Comparison of ENCODE assay signal across 27 mouse cellular contexts in genomic region chr4:48781099-48781498, GRCm38 (mm10).
DNase-seq lines count a peak whose midpoint lies in the region; ATAC-seq and TF ChIP-seq lines count a peak whose summit lies in the region.
"Had no signal": no experiment of that assay in that cellular context is flagged by ENCODE, and none has a peak within 500 bp of the region (broad histone marks: within the 10 kb centered on the region; RNA-seq: fewer than 3 reads in every experiment).

No protein-coding gene starts in this region.

- DNase-seq in forebrain, postnatal 0 days = no peak
- DNase-seq in forebrain, embryonic 10.5 days (ENCODE audit: extremely low spot score, low spot score) = no peak
- no peak for DNase-seq in hindbrain, postnatal 0 days (ENCODE audit: low spot score)
- peak; percentile 25 for DNase-seq in Muller cell, postnatal 12 days (ENCODE audit: inconsistent ontology term)
- DNase-seq in brain, embryonic 14.5 days (ENCODE audit: low read depth) = peak; percentile 39
- DNase-seq: adrenal gland, postnatal 10 days; adrenal gland, postnatal 36 days; cerebellum, adult 11-12 months; cerebellum, adult 8-10 months; cerebellum, postnatal 10 days; gastrocnemius, postnatal 25 days; heart, postnatal 10 days; heart, postnatal 4 days; kidney, adult 11 months; kidney, adult 8-10 months had no signal

- no peaks in the 10 kb centered on the region for H3K27me3 ChIP-seq in forebrain, postnatal 0 days (ENCODE audit: insufficient read depth, low read length)
- H3K27me3 ChIP-seq in forebrain, embryonic 10.5 days (ENCODE audit: poor library complexity, severe bottlenecking) = no peaks in the 10 kb centered on the region
- no peaks in the 10 kb centered on the region for H3K27me3 ChIP-seq in hindbrain, postnatal 0 days (ENCODE audit: insufficient read depth, low read length)
- no peaks in the 10 kb centered on the region for H3K27me3 ChIP-seq in hindbrain, embryonic 16.5 days (replicated peaks; ENCODE audit: control insufficient read depth, insufficient read depth, low read length)
- H3K27me3 ChIP-seq: embryonic facial prominence, embryonic 12.5 days; forebrain, embryonic 13.5 days; heart, embryonic 12.5 days; heart, embryonic 15.5 days; intestine, embryonic 15.5 days; kidney, embryonic 15.5 days; Patski had no signal

- no peaks in the 10 kb centered on the region for H3K9me3 ChIP-seq in forebrain, postnatal 0 days (ENCODE audit: low read length)
- H3K9me3 ChIP-seq in forebrain, embryonic 10.5 days = no peaks in the 10 kb centered on the region
- H3K9me3 ChIP-seq in hindbrain, postnatal 0 days (ENCODE audit: low read length) = no peaks in the 10 kb centered on the region
- H3K9me3 ChIP-seq in hindbrain, embryonic 16.5 days (ENCODE audit: control insufficient read depth, low read length) = no peaks in the 10 kb centered on the region
- H3K9me3 ChIP-seq: embryonic facial prominence, embryonic 12.5 days; forebrain, embryonic 13.5 days; heart, embryonic 12.5 days; heart, embryonic 15.5 days; intestine, embryonic 15.5 days; kidney, embryonic 15.5 days had no signal

- WGBS in forebrain, postnatal 0 days = 58% methylated on average over 4 of the region's 4 CpGs
- WGBS in forebrain, embryonic 10.5 days = 79% methylated on average over 4 of the region's 4 CpGs
- 78% methylated on average over 4 of the region's 4 CpGs for WGBS in hindbrain, postnatal 0 days
- WGBS in hindbrain, embryonic 16.5 days = 79% methylated on average over 4 of the region's 4 CpGs

- no peaks in the 10 kb centered on the region for H3K36me3 ChIP-seq in forebrain, postnatal 0 days (ENCODE audit: insufficient read depth)
- H3K36me3 ChIP-seq in forebrain, embryonic 10.5 days (replicated peaks) = no peaks in the 10 kb centered on the region
- no peaks in the 10 kb centered on the region for H3K36me3 ChIP-seq in hindbrain, postnatal 0 days (ENCODE audit: insufficient read depth, low read length)
- no peaks in the 10 kb centered on the region for H3K36me3 ChIP-seq in hindbrain, embryonic 16.5 days (ENCODE audit: control insufficient read depth, insufficient read depth, low read length)
- H3K36me3 ChIP-seq: embryonic facial prominence, embryonic 12.5 days; heart, embryonic 12.5 days; heart, embryonic 15.5 days; intestine, embryonic 15.5 days; kidney, embryonic 15.5 days had no signal

- no peak overlapping the region for H3K9ac ChIP-seq in forebrain, postnatal 0 days
- no peak overlapping the region for H3K9ac ChIP-seq in hindbrain, postnatal 0 days (replicated peaks; ENCODE audit: low read length)
- no peak overlapping the region for H3K9ac ChIP-seq in hindbrain, embryonic 16.5 days (ENCODE audit: low read depth, low read length)
- H3K9ac ChIP-seq: embryonic facial prominence, embryonic 12.5 days; forebrain, embryonic 13.5 days; heart, embryonic 12.5 days; heart, embryonic 15.5 days; hindbrain, embryonic 14.5 days; intestine, embryonic 15.5 days; kidney, embryonic 15.5 days had no signal

- 0 out of 2 replicates have a peak, but pooled peaks cover 8% of the 10 kb centered on the region for H3K4me1 ChIP-seq in forebrain, postnatal 0 days (ENCODE audit: insufficient read depth)
- H3K4me1 ChIP-seq in forebrain, embryonic 10.5 days = peaks cover 19% of the 10 kb centered on the region
- no peaks in the 10 kb centered on the region for H3K4me1 ChIP-seq in hindbrain, postnatal 0 days (ENCODE audit: insufficient read depth, low read length)
- no peaks in the 10 kb centered on the region; the same call in 1 of the 2 replicates for H3K4me1 ChIP-seq in hindbrain, embryonic 16.5 days (ENCODE audit: control insufficient read depth, insufficient read depth, low read depth, low read length)
- H3K4me1 ChIP-seq: embryonic facial prominence, embryonic 12.5 days; heart, embryonic 12.5 days; heart, embryonic 15.5 days; intestine, embryonic 15.5 days; kidney, embryonic 15.5 days had no signal

- no peak for TF ChIP-seq POLR2A in brain, embryonic 14.5 days (IDR thresholded peaks at IDR 0.05; ENCODE audit: borderline replicate concordance, extremely low read depth, insufficient read depth, insufficient read length, poor library complexity, severe bottlenecking)

- H3K4me3 ChIP-seq in forebrain, postnatal 0 days (ENCODE audit: low read depth, low read length) = no peak overlapping the region
- no peak overlapping the region for H3K4me3 ChIP-seq in forebrain, embryonic 10.5 days
- no peak overlapping the region for H3K4me3 ChIP-seq in hindbrain, postnatal 0 days (ENCODE audit: low read length)
- H3K4me3 ChIP-seq in hindbrain, embryonic 16.5 days (ENCODE audit: low read length) = no peak overlapping the region
- H3K4me3 ChIP-seq: embryonic facial prominence, embryonic 12.5 days; erythroblast, embryonic 14.5 days; forebrain, embryonic 13.5 days; heart, embryonic 12.5 days; heart, embryonic 15.5 days; intestine, embryonic 15.5 days; kidney, embryonic 15.5 days had no signal

- no peak for TF ChIP-seq CTCF in forebrain, postnatal 0 days (IDR thresholded peaks at IDR 0.05; ENCODE audit: low read depth)
- TF ChIP-seq CTCF in hindbrain, postnatal 0 days (IDR thresholded peaks at IDR 0.05; ENCODE audit: low read depth) = no peak
- TF ChIP-seq CTCF in brain, embryonic 14.5 days (IDR thresholded peaks at IDR 0.05; ENCODE audit: borderline replicate concordance, extremely low read depth, insufficient read depth, insufficient read length) = no peak

- H3K4me2 ChIP-seq in forebrain, postnatal 0 days (ENCODE audit: low read depth) = no peak overlapping the region
- no peak overlapping the region for H3K4me2 ChIP-seq in hindbrain, postnatal 0 days (ENCODE audit: low read depth, low read length)
- no peak overlapping the region for H3K4me2 ChIP-seq in hindbrain, embryonic 16.5 days (ENCODE audit: low read length)
- H3K4me2 ChIP-seq: embryonic facial prominence, embryonic 12.5 days; forebrain, embryonic 13.5 days; heart, embryonic 12.5 days; heart, embryonic 15.5 days; hindbrain, embryonic 14.5 days; intestine, embryonic 15.5 days; kidney, embryonic 15.5 days had no signal

- no peak overlapping the region for H3K27ac ChIP-seq in forebrain, postnatal 0 days (ENCODE audit: low read depth, low read length)
- H3K27ac ChIP-seq in forebrain, embryonic 10.5 days = no peak overlapping the region
- H3K27ac ChIP-seq in hindbrain, postnatal 0 days = no peak overlapping the region
- H3K27ac ChIP-seq in hindbrain, embryonic 16.5 days (ENCODE audit: low read depth, low read length) = no peak overlapping the region
- H3K27ac ChIP-seq: embryonic facial prominence, embryonic 12.5 days; forebrain, embryonic 13.5 days; heart, embryonic 15.5 days; hindbrain, embryonic 14.5 days; intestine, embryonic 15.5 days; kidney, embryonic 15.5 days had no signal

- ATAC-seq in forebrain, postnatal 0 days = peak; percentile 46; the same call in 1 of the 2 replicates
- ATAC-seq in hindbrain, postnatal 0 days = peak; percentile 49; the same call in 1 of the 2 replicates
- no peak for ATAC-seq in hindbrain, embryonic 16.5 days
- no peak for ATAC-seq in megakaryocyte, adult 5-6 weeks (ENCODE audit: poor library complexity, severe bottlenecking)
- ATAC-seq: CD4-positive, CD25-positive, alpha-beta regulatory T cell, adult 4 months; forebrain, embryonic 13.5 days; intestine, embryonic 15.5 days; Patski had no signal

Comparison
In these comparisons a context has a peak if more than half of its experiments do, and no peak if none do; other contexts are left out.
1. ATAC-seq: peak in forebrain, postnatal 0 days (single experiment) and hindbrain, postnatal 0 days (single experiment); none in hindbrain, embryonic 16.5 days (single experiment) and megakaryocyte, adult 5-6 weeks (single experiment).
2. DNase-seq: peak in Muller cell, postnatal 12 days (single experiment) and brain, embryonic 14.5 days (single experiment); none in forebrain, postnatal 0 days (single experiment), forebrain, embryonic 10.5 days (single experiment) and hindbrain, postnatal 0 days (single experiment).